Mouse (Mus musculus) hindbrain, embryonic 11.5 days (tissue): ENCODE data around the gene Gstm3. TPM values are rescaled to one million over a fixed set of nuclear protein-coding genes. Genes with fewer than 3 reads are reported as not detected.

ENCODE experiments used
- polyA plus RNA-seq: library from polyadenylated mRNA; unstranded; fragments of >200 nt; fragmentation: Nextera tagmentation; extraction: Ambion mirVana; gene quantifications from 2 replicates; pipeline ENCODE4 v1.2.1, GENCODE M21; 2014

Gstm3 gene
- polyA plus RNA-seq, 1 experiment from 2014 or later: not detected

Other genes starting within 250 kb of the Gstm3 start
- 5.3 and 6.0 TPM in 2 replicates for gene Csf1, start 208.8 kb downstream of the Gstm3 start, polyA plus RNA-seq
- not detected in 2 replicates for gene Eps8l3, start 92.1 kb downstream of the Gstm3 start, polyA plus RNA-seq
- 236 and 261 TPM in 2 replicates for gene Gstm5, start 73.5 kb downstream of the Gstm3 start, polyA plus RNA-seq
- gene Gstm7, start 37.5 kb downstream of the Gstm3 start, polyA plus RNA-seq: 58.3 and 64.9 TPM in 2 replicates
- gene Gstm6, start 25.5 kb downstream of the Gstm3 start, polyA plus RNA-seq: 6.6 and 7.6 TPM in 2 replicates
- 23.1 and 23.2 TPM in 2 replicates for gene Gstm2, start 17.2 kb upstream of the Gstm3 start, polyA plus RNA-seq
- 32.5 and 34.4 TPM in 2 replicates for gene Gstm1, start 48.7 kb upstream of the Gstm3 start, polyA plus RNA-seq
- 11.4 and 12.9 TPM in 2 replicates for gene Gstm4, start 75.6 kb upstream of the Gstm3 start, polyA plus RNA-seq
- gene Ampd2, start 117.4 kb upstream of the Gstm3 start, polyA plus RNA-seq: 32.1 and 32.6 TPM in 2 replicates
- gene Gnat2, start 123.5 kb upstream of the Gstm3 start, polyA plus RNA-seq: 0.62 and 0.89 TPM in 2 replicates
- 199 and 224 TPM in 2 replicates for gene Gnai3, start 176.9 kb upstream of the Gstm3 start, polyA plus RNA-seq
- 0.34 and 0.57 TPM in 2 replicates for gene Gpr61, start 185.6 kb upstream of the Gstm3 start, polyA plus RNA-seq
- gene Amigo1, start 217.1 kb upstream of the Gstm3 start, polyA plus RNA-seq: 4.2 and 6.0 TPM in 2 replicates
- gene Cyb561d1, start 231.9 kb upstream of the Gstm3 start, polyA plus RNA-seq: 2.4 and 2.6 TPM in 2 replicates
- 16.6 and 19.9 TPM in 2 replicates for gene Atxn7l2, start 241.7 kb upstream of the Gstm3 start, polyA plus RNA-seq